Mouse (Mus musculus) olfactory bulb, adult 2 months (tissue): ENCODE results near the gene Dicer1.

Source experiments
- CTCF ChIP-seq: fragments of 200-500 bp; IDR thresholded peaks from 2 replicates; pipeline ENCODE4 v1.5.1; 2012; ENCODE audit warnings: low read depth, mild to moderate bottlenecking, low read length, moderate library complexity; ENCODE audit not compliant: insufficient read depth
- POLR2A ChIP-seq: fragments of 200-500 bp; IDR thresholded peaks from 2 replicates; pipeline ENCODE4 v1.6.1; 2012; ENCODE audit warnings: mild to moderate bottlenecking, low read depth, low read length, moderate library complexity; ENCODE audit not compliant: insufficient read depth

DNA sequence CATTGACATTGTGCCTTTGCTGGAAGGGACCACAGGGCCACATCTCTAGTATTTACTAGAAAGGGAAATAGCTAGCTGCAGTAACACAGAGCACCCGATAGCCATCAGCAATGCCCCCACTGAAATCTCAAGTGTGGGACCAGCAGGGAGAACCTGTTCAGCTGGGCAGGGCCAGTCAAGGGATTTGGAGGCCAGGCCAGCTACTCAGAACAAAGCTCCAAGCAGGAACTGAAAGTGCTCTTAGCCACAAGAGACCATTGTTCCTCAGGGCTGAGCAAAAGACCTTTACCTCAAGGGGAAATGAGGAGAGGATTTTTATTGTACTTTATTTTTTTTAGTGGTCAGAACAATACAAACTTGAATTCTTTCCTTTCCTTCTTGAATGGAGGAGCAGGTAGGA lies 25.9 kb upstream of the Dicer1 start:
- no peak for TF ChIP-seq CTCF
- no peak for TF ChIP-seq POLR2A
